Comparison of ENCODE assay signal across 20 mouse cellular contexts in the genomic region with DNA sequence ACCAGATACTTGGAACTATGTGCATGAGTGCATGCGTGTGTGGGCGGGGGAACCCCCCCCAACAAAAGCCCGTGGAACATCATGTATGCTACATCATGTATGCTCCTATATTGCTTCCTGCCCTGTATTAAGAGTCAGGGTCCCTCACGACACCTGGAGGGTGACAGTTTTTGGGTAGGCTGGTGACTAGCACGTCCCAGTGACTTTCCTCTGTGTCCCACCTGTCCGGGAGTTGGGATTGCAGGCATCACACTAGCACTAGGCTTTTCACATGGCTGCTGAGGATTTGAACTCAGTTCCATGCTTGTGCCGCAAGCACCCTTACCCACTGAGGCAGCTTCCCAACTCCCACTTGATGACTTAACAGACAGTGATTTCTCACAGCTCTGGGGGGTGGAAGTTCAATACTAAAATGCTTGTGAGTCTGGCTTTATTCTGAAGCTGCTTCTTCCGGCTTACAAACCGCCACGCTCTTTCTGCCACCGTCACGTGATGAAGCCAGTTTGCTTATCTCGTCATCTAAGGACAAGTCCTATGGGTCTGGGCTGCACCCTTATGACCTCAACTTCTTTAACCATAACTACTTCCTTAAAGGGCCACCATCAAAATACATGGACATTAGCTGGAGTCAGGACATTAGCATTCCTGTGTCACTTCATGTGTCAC. TPM values are rescaled to one million over a fixed set of nuclear protein-coding genes. Genes with fewer than 3 reads are reported as not detected.
DNase-seq lines count a peak whose midpoint lies in the region; TF ChIP-seq lines count a peak whose summit lies in the region.
"Had no signal": no experiment of that assay in that cellular context is flagged by ENCODE, and none has a peak within 500 bp of the region (broad histone marks: within the 10 kb centered on the region; RNA-seq: fewer than 3 reads in every experiment).

No protein-coding gene starts in this region.

- DNase-seq in heart, embryonic 10.5 days (ENCODE audit: low spot score) = peak; percentile 65
- no peak for DNase-seq in heart, adult 2 months
- peak; percentile 14 for DNase-seq in urinary bladder, adult 2 months (ENCODE audit: low spot score)
- DNase-seq in urinary bladder, postnatal 25 days (ENCODE audit: low spot score) = no peak
- peak; percentile 32 to 47 for DNase-seq in cerebellum, postnatal 25 days
- no peak for DNase-seq in layer of hippocampus, adult 8-10 months (ENCODE audit: low spot score in 2 of 2)
- no peak for DNase-seq in thymus, adult 2 months
- DNase-seq: forebrain, postnatal 0 days; gastrocnemius, postnatal 14 days; heart, postnatal 36 days had no signal

- no peak overlapping the region for H3K4me3 ChIP-seq in heart, embryonic 10.5 days
- no peak overlapping the region for H3K4me3 ChIP-seq in heart, adult 2 months
- H3K4me3 ChIP-seq in thymus, adult 2 months (ENCODE audit: control insufficient read depth, insufficient read depth, low read length) = no peak overlapping the region
- H3K4me3 ChIP-seq: embryonic facial prominence, embryonic 10.5 days; erythroblast, embryonic 14.5 days; heart, embryonic 12.5 days had no signal

- no peak for TF ChIP-seq POLR2A in heart, adult 2 months (IDR thresholded peaks at IDR 0.05; ENCODE audit: insufficient read depth, low read depth, low read length)
- no peak for TF ChIP-seq POLR2A in thymus, adult 2 months (IDR thresholded peaks at IDR 0.05; ENCODE audit: control insufficient read depth, extremely low read depth, insufficient read depth, low read length, poor library complexity)

- 82% methylated on average over 13 of the region's 13 CpGs for WGBS in heart, embryonic 10.5 days
- 83% methylated on average over 13 of the region's 13 CpGs for WGBS in heart, adult 2 months
- 85% methylated on average over 13 of the region's 13 CpGs for WGBS in thymus, adult 2 months

- no peaks in the 10 kb centered on the region for H3K79me2 ChIP-seq in heart, adult 2 months (replicated peaks; ENCODE audit: control insufficient read depth, insufficient read depth, low read length)

- 0 out of 2 replicates have a peak, but pooled peaks cover 4% of the 10 kb centered on the region for H3K27me3 ChIP-seq in heart, embryonic 10.5 days (ENCODE audit: insufficient read depth, poor library complexity, severe bottlenecking)
- no peaks in the 10 kb centered on the region for H3K27me3 ChIP-seq in heart, adult 2 months (ENCODE audit: control insufficient read depth, insufficient read depth, low read length)
- H3K27me3 ChIP-seq in thymus, adult 2 months (ENCODE audit: control insufficient read depth, insufficient read depth, low read length) = no peaks in the 10 kb centered on the region

- H3K9ac ChIP-seq in heart, adult 2 months (ENCODE audit: low read depth, low read length) = no peak overlapping the region
- H3K9ac ChIP-seq: forebrain, postnatal 0 days; heart, embryonic 12.5 days had no signal

- intact Hi-C loops in heart, adult 2 months (cut with DNase I) = no loop called here

- H3K9me3 ChIP-seq in heart, embryonic 10.5 days = no peaks in the 10 kb centered on the region
- H3K9me3 ChIP-seq: embryonic facial prominence, embryonic 10.5 days; heart, embryonic 12.5 days had no signal

- TF ChIP-seq EP300 in heart, adult 2 months (IDR thresholded peaks at IDR 0.05; ENCODE audit: insufficient read depth, low read depth, low read length) = no peak

- H3K4me1 ChIP-seq in heart, embryonic 10.5 days = peaks cover 17% of the 10 kb centered on the region
- H3K4me1 ChIP-seq in heart, adult 2 months (ENCODE audit: control insufficient read depth, insufficient read depth, low read length) = no peaks in the 10 kb centered on the region
- no peaks in the 10 kb centered on the region for H3K4me1 ChIP-seq in thymus, adult 2 months (replicated peaks; ENCODE audit: control insufficient read depth, insufficient read depth, low read length)
- H3K4me1 ChIP-seq: embryonic facial prominence, embryonic 10.5 days had no signal

- H3K27ac ChIP-seq in heart, embryonic 10.5 days = no peak overlapping the region
- H3K27ac ChIP-seq in heart, adult 2 months = no peak overlapping the region
- no peak overlapping the region for H3K27ac ChIP-seq in thymus, adult 2 months (ENCODE audit: control insufficient read depth, insufficient read depth, low read length)
- H3K27ac ChIP-seq: embryonic facial prominence, embryonic 10.5 days; kidney, postnatal 0 days had no signal

- TF ChIP-seq CTCF in heart, adult 2 months (IDR thresholded peaks at IDR 0.05) = no peak
- TF ChIP-seq CTCF in thymus, adult 2 months (IDR thresholded peaks at IDR 0.05; ENCODE audit: borderline replicate concordance, control insufficient read depth, extremely low read depth, insufficient read depth, low read length, poor library complexity) = no peak

- H3K36me3 ChIP-seq in heart, embryonic 10.5 days = no peaks in the 10 kb centered on the region
- no peaks in the 10 kb centered on the region for H3K36me3 ChIP-seq in heart, adult 2 months (ENCODE audit: control insufficient read depth, insufficient read depth, low read length)
- no peaks in the 10 kb centered on the region for H3K36me3 ChIP-seq in thymus, adult 2 months (ENCODE audit: control insufficient read depth, insufficient read depth, low read length)
- H3K36me3 ChIP-seq: embryonic facial prominence, embryonic 10.5 days; heart, embryonic 12.5 days had no signal

RNA-seq across cellular contexts. Expression of gene Rpl36-ps4, which starts 49.2 kb away (rescaled TPM):
- polyA plus RNA-seq in heart, embryonic 10.5 days (2016; fragmentation: Nextera tagmentation; extraction: Ambion mirVana) = not detected in 2 replicates
- total RNA-seq in heart, adult 2 months (2021) = not detected
- not detected in 2 replicates for polyA plus RNA-seq in heart, adult 2 months (2012; rRNA removed)
- not detected in 2 replicates for polyA plus RNA-seq in urinary bladder, adult 2 months (2012; rRNA removed)
- not detected for total RNA-seq in layer of hippocampus, adult 8-10 months (2022)
- not detected in 2 replicates for polyA plus RNA-seq in thymus, adult 2 months (2012; rRNA removed)
- total RNA-seq: forebrain, postnatal 0 days; gastrocnemius, postnatal 14 days; heart, postnatal 36 days; left cerebral cortex, postnatal 10 days; liver, adult 2 months; megakaryocyte, adult 5-6 weeks had no signal
- polyA plus RNA-seq: embryonic facial prominence, embryonic 10.5 days; erythroblast, embryonic 14.5 days; forebrain, postnatal 0 days; heart, embryonic 12.5 days; intestine, embryonic 16.5 days; kidney, postnatal 0 days; liver, adult 2 months; lung, embryonic 16.5 days; spleen, adult 2 months had no signal

Comparison
In these comparisons a context has a peak if more than half of its experiments do, and no peak if none do; other contexts are left out.
1. DNase-seq: peak in heart, embryonic 10.5 days (single experiment), urinary bladder, adult 2 months (single experiment) and cerebellum, postnatal 25 days (2 of 2); none in heart, adult 2 months (0 of 2), urinary bladder, postnatal 25 days (single experiment), layer of hippocampus, adult 8-10 months (0 of 2) and thymus, adult 2 months (single experiment).